Mouse (Mus musculus) forebrain, embryonic 13.5 days (tissue): ENCODE measurements at regions not wholly inside any gene's neighbourhood (a gene's known extent, or its start where the extent isn't known, plus 50 kb on each side); places are given as distances from the start of the nearest gene placed in this dataset.

Experiments used
- ATAC-seq: fragments of 200-750 bp; cut with Nextera tagmentation; 2 replicates; pipeline ENCODE4 v1.8.0; 2017
- H3K27ac ChIP-seq: fragments of 300-500 bp; sonication (generic); 2 replicates; pipeline ENCODE4 v1.5.1; 2015; ENCODE audit warnings: inconsistent platforms, mild to moderate bottlenecking, moderate library complexity
- H3K27me3 ChIP-seq: fragments of 300-500 bp; sonication (generic); 2 replicates; pipeline ENCODE4 v1.6.1; 2015; ENCODE audit warnings: mild to moderate bottlenecking, inconsistent platforms
- H3K36me3 ChIP-seq: fragments of 300-500 bp; sonication (generic); 2 replicates; pipeline ENCODE4 v1.6.1; 2015; ENCODE audit warnings: mild to moderate bottlenecking, inconsistent platforms; ENCODE audit not compliant: poor library complexity, severe bottlenecking
- H3K4me1 ChIP-seq: fragments of 300-500 bp; sonication (generic); 2 replicates; pipeline ENCODE4 v1.6.1; 2015; ENCODE audit warnings: inconsistent platforms
- H3K4me2 ChIP-seq: fragments of 300-500 bp; sonication (generic); 2 replicates; pipeline ENCODE4 v1.6.1; 2015; ENCODE audit warnings: inconsistent platforms, mild to moderate bottlenecking, moderate library complexity
- H3K4me3 ChIP-seq: fragments of 300-500 bp; sonication (generic); 2 replicates; pipeline ENCODE4 v1.5.1; 2015; ENCODE audit warnings: mild to moderate bottlenecking, inconsistent platforms
- H3K9ac ChIP-seq: fragments of 300-500 bp; sonication (generic); 2 replicates; pipeline ENCODE4 v1.6.1; 2015; ENCODE audit warnings: mild to moderate bottlenecking, inconsistent platforms
- H3K9me3 ChIP-seq: fragments of 300-500 bp; sonication (generic); replicated peaks from 2 replicates; pipeline ENCODE4 v1.6.1; 2016; ENCODE audit warnings: inconsistent platforms
- WGBS: fragments of 180-500 bp; shearing (Covaris S2); methylation state at CpG from one replicate; pipeline ENCODE4 v1.1.7; 2015; 5-methylcytosine and 5-hydroxymethylcytosine counted together

DNA sequence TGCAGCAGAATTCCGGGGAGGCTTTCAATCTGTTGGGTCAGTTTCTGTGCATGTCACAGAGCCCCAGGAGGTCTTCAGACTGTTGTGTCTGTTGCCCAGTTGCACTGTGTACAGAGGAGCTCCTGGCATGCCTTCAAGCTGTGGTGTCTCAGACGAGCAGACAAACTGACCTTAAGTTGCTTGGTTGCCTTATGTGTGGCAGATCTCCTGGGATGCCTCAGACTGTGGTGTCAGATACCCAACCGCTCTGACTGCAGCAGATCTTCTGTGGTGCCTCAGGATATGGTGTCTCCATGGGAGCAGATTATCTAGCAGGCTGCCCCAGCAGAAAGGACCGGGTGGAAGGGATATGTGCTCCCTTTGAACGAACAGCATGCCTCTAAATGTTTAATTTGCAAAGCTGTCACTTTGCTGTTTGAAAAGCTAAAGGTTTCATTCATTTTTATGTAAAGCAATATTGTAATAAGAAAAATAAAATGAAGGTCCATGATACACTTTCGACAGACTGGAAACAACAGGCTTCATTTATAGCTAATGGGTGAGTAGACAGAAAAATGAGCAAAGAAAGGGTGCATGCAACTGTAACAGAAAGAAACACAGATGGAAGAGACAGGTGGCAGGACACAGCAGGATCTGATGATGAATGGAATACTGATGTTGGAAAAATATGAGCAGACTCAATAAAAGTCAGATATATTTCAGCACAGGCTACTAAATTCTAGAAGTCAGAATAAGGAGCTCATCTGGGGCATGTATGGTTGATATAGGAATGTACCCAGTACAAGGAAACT, 1060.0 kb downstream of the Serpinb8 start:
- 56% methylated on average over 6 of the region's 6 CpGs for WGBS
- Histone ChIP-seq H3K9me3 (no peaks in the 10 kb centered on the region), H3K27me3 (no peaks in the 10 kb centered on the region), H3K9ac (no peak overlapping the region), H3K36me3 (no peaks in the 10 kb centered on the region), H3K4me2 (no peak overlapping the region), H3K4me1 (no peaks in the 10 kb centered on the region), H3K4me3 (no peak overlapping the region), H3K27ac (no peak overlapping the region)
- ATAC-seq, result peak; percentile 43; the same call in 1 of the 2 replicates

DNA sequence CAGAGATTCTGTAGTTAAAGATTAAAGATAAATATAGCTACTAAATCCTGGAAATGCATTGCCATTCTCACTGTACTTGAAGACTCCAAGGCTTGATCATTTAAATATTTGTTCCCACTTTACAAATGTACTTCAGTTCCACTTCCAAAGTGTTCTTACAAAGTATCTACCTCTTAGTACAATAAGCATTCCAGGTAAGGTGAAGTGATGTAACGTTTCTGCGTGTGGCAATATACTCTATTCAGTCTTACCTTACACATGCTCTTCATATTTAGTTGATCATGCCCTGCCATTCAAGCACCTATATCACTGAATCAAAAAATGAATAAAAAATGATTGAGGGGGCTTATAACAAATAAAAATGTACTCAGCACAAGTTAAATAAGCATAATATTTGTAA, 1081.2 kb downstream of the Serpinb8 start:
- Histone ChIP-seq H3K9me3 (no peaks in the 10 kb centered on the region), H3K27me3 (no peaks in the 10 kb centered on the region), H3K4me3 (no peak overlapping the region), H3K27ac (no peak overlapping the region), H3K4me2 (no peak overlapping the region), H3K9ac (no peak overlapping the region), H3K4me1 (no peaks in the 10 kb centered on the region), H3K36me3 (no peaks in the 10 kb centered on the region)
- ATAC-seq, result no peak
- WGBS, result 95% methylated on average over 2 of the region's 2 CpGs
